Mouse (Mus musculus) ES-Bruce4 (cell line): ENCODE measurements around the gene Lrrc9. TPM values are rescaled to one million over a fixed set of nuclear protein-coding genes. Genes with fewer than 3 reads are reported as not detected.

Experiments used
- H3K27ac ChIP-seq: 2 replicates; pipeline ENCODE4 v1.5.1; 2012; ENCODE audit warnings: low read length, inconsistent platforms; ENCODE audit not compliant: insufficient read depth
- H3K27me3 ChIP-seq: 2 replicates; pipeline ENCODE4 v1.6.1; 2012; ENCODE audit warnings: mild to moderate bottlenecking, low read length, inconsistent platforms; ENCODE audit not compliant: control insufficient read depth, poor library complexity, insufficient read depth, severe bottlenecking
- H3K36me3 ChIP-seq: 2 replicates; pipeline ENCODE4 v1.6.1; 2012; ENCODE audit warnings: inconsistent platforms, mild to moderate bottlenecking, low read length, moderate library complexity; ENCODE audit not compliant: control insufficient read depth, poor library complexity, insufficient read depth, severe bottlenecking
- H3K4me1 ChIP-seq: one replicate; pipeline ENCODE4 v1.8.1; 2011; ENCODE audit warnings: low read length; ENCODE audit not compliant: control insufficient read depth, insufficient read depth
- H3K4me3 ChIP-seq: 2 replicates; pipeline ENCODE4 v1.5.1; 2011; ENCODE audit warnings: low read depth, mild to moderate bottlenecking, low read length
- H3K9ac ChIP-seq: 2 replicates; pipeline ENCODE4 v1.6.1; 2012; ENCODE audit warnings: low read depth, mild to moderate bottlenecking, inconsistent platforms; ENCODE audit not compliant: poor library complexity, severe bottlenecking
- H3K9me3 ChIP-seq: replicated peaks from 2 replicates; pipeline ENCODE4 v1.6.1; 2012; ENCODE audit warnings: mild to moderate bottlenecking, low read length, inconsistent platforms; ENCODE audit not compliant: control insufficient read depth, poor library complexity, insufficient read depth, severe bottlenecking
- CTCF ChIP-seq: IDR thresholded peaks from one replicate; pipeline ENCODE4 v1.8.1; 2011; ENCODE audit warnings: low read depth, low read length
- EP300 ChIP-seq: IDR thresholded peaks from 2 replicates; pipeline ENCODE4 v1.6.1; 2011; ENCODE audit warnings: low read depth, low read length; ENCODE audit not compliant: insufficient read depth
- POLR2A ChIP-seq: IDR thresholded peaks from one replicate; pipeline ENCODE4 v1.8.1; 2011; ENCODE audit warnings: low read length; ENCODE audit not compliant: insufficient read depth
- polyA plus RNA-seq: library from polyadenylated mRNA; stranded (reverse); fragments of >200 nt; gene quantifications from 2 replicates; pipeline ENCODE4 v1.2.4, GENCODE M21; 2011; ENCODE audit warnings: low read depth; ENCODE audit not compliant: missing spikeins, insufficient read depth, insufficient read length

Lrrc9 gene
- polyA plus RNA-seq, 1 experiment = 4.6 TPM

GRCm38 (mm10) chr12:72532303-72532702 lies 90.6 kb downstream of the Lrrc9 start:
- Histone ChIP-seq H3K4me1 (no peaks in the 10 kb centered on the region), H3K36me3 (no peaks in the 10 kb centered on the region), H3K27ac (no peak overlapping the region), H3K9ac (no peak overlapping the region), H3K27me3 (no peaks in the 10 kb centered on the region), H3K9me3 (peaks cover 6% of the 10 kb centered on the region), H3K4me3 (no peak overlapping the region)
- TF ChIP-seq CTCF (no peak), POLR2A (no peak), EP300 (no peak)

GRCm38 (mm10) chr12:72533986-72534385 lies 92.3 kb downstream of the Lrrc9 start:
- peaks cover 3% of the 10 kb centered on the region; the same call in 1 of the 2 replicates for H3K36me3 ChIP-seq
- no peaks in the 10 kb centered on the region for H3K27me3 ChIP-seq
- H3K4me3 ChIP-seq = no peak overlapping the region
- peaks cover 6% of the 10 kb centered on the region for H3K9me3 ChIP-seq
- no peaks in the 10 kb centered on the region for H3K4me1 ChIP-seq
- no peak overlapping the region for H3K27ac ChIP-seq
- no peak overlapping the region for H3K9ac ChIP-seq
- TF ChIP-seq EP300 (no peak), CTCF (no peak), POLR2A (no peak)

DNA sequence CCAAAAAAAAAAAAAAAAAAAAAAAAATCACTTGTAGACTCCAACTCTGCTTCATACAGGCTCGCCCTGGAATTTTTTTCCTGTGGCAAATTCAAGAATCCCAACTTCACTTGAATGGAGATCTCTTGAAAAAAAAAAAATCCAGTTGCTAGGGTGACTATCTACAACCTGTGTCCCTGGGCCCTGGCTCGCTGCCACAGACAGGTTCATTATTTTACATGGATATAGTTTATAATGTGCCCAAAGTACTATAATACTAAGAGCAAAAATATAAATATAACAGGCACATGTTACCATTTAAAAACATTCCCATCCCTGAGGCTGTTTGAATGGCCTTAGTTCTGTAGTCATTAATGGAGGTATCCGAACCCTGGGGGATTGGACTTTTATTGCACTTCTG lies 93.9 kb downstream of the Lrrc9 start:
- TF ChIP-seq POLR2A = no peak
- no peak for TF ChIP-seq EP300

DNA sequence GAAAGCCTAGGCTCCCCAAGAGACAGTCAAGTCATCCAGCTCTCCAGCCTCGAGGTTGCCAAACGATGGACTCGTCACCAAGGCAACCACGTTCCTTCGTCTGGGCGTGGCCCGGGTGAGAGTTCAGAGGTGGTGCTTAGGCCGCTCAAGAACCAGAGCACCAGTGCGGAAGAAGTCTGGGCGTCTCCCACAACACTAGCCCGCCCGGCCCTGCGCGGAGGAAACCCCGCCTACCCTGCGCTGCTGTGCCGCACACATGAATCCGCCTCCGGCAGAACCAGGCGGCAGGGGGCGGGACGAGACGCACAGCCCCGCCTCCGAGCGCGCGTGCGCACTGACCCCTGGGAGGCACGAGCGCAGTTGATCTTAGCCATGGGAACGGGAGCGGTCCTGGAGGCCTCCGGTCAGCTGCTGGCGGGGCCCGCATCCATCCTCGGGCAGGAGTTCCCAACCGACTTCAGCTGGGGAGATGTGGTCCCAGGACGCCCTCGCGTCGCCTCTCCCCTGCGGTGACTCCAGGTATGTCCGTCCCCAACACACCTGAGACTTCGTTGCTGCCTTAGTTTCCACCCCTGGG lies 94.4 kb downstream of the Lrrc9 start, which contains the start of gene Pcnx4:
Pcnx4 (plus strand) TSS at position 363 of the 577 bp plus-strand sequence.
- H3K9me3 ChIP-seq = no peaks in the 10 kb centered on the region
- H3K27ac ChIP-seq = no peak within 1 kb of the TSS
- TF ChIP-seq EP300 (peak; percentile 71; the same call in 1 of the 2 replicates), POLR2A (peak; percentile 66), CTCF (no peak)
- no peaks in the 10 kb centered on the region for H3K4me1 ChIP-seq
- peaks cover 5% of the 10 kb centered on the region; the same call in 1 of the 2 replicates for H3K36me3 ChIP-seq
- H3K27me3 ChIP-seq = no peaks in the 10 kb centered on the region
- H3K4me3 ChIP-seq = peak within 1 kb of the TSS; percentile 83
- H3K9ac ChIP-seq = peak within 1 kb of the TSS; percentile 37

More for the DNA sequence above, 93.9 kb downstream of the Lrrc9 start:
- Histone ChIP-seq H3K9me3 (no peaks in the 10 kb centered on the region), H3K9ac (no peak overlapping the region), H3K4me3 (no peak overlapping the region), H3K36me3 (peaks cover 5% of the 10 kb centered on the region; the same call in 1 of the 2 replicates), H3K27ac (no peak overlapping the region), H3K27me3 (no peaks in the 10 kb centered on the region), H3K4me1 (no peaks in the 10 kb centered on the region)

GRCm38 (mm10) chr12:72538571-72538970 lies 96.9 kb downstream of the Lrrc9 start:
- TF ChIP-seq CTCF (no peak), POLR2A (no peak), EP300 (no peak)
- Histone ChIP-seq H3K4me3 (no peak overlapping the region), H3K9ac (no peak overlapping the region), H3K27me3 (no peaks in the 10 kb centered on the region), H3K4me1 (no peaks in the 10 kb centered on the region), H3K9me3 (no peaks in the 10 kb centered on the region), H3K36me3 (peaks cover 15% of the 10 kb centered on the region), H3K27ac (no peak overlapping the region)

DNA sequence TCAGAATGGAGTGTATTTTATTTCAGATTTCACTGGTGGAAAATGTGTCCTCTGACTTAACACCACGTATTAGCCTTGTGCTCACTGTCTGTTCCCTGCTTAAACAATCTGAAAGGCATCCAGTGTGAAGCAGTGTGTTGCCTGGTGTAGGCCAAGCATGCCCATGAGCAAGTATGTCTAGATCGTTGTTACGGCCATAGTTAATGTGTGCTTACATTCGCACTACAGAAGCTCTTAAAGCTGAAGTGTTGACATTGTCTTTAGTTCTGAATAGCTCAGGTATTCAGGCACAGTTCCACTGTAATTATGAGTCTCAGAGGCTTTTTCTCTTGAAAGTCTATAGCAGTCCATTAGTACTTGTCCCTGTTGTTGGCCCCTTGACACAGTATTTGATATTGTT lies 112.7 kb downstream of the Lrrc9 start:
- H3K36me3 ChIP-seq = peaks cover 1% of the 10 kb centered on the region; the same call in 1 of the 2 replicates
- no peaks in the 10 kb centered on the region for H3K27me3 ChIP-seq
- H3K9me3 ChIP-seq = no peaks in the 10 kb centered on the region
- H3K4me3 ChIP-seq = no peak overlapping the region
- no peaks in the 10 kb centered on the region for H3K4me1 ChIP-seq
- no peak overlapping the region for H3K27ac ChIP-seq
- no peak overlapping the region for H3K9ac ChIP-seq
- TF ChIP-seq EP300 (no peak), CTCF (no peak), POLR2A (no peak)
